Mouse (Mus musculus): ENCODE measurements around the gene Psg18.
"Not testable (repeated sequence)": the region's sequence is repeated elsewhere in the genome, so short reads cannot be mapped to it uniquely, and the experiment has no call there.

The Psg18 gene

DNA sequence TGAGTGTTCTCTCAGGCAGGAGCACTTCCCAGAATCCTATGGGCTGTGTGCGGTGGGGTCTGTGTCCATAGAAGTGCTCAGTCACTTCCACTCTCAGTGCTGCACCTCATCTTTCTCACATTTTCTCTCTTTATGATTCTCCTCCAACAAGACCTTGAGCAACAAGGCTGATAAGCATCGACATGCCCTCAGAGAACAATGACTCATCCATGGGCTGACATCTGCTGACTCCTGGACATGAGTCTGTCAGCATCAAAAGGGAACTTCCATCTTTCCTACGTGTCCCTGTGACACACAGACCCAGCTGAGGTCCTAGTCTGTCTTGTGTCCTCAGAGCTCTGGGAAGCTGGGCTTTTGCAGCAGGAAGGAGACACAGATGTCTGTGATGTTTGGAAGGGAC, at the start of gene Psg18:
Gene Psg18, minus strand, starts transcription at position 101 of the 400 bp plus-strand sequence.
- in situ Hi-C loops (cut with MboI; ENCODE audit: unreplicated experiment in 2 of 2), result not testable (repeated sequence)

GRCm38 (mm10) chr7:18403407-18403806, 48.6 kb upstream of the Psg18 start:
- in situ Hi-C loops (cut with MboI; ENCODE audit: unreplicated experiment in 2 of 2), result no loop called here

GRCm38 (mm10) chr7:18402527-18403237, 47.9 kb upstream of the Psg18 start:
- in situ Hi-C loops (cut with MboI; ENCODE audit: unreplicated experiment in 2 of 2), result no loop called here

DNA sequence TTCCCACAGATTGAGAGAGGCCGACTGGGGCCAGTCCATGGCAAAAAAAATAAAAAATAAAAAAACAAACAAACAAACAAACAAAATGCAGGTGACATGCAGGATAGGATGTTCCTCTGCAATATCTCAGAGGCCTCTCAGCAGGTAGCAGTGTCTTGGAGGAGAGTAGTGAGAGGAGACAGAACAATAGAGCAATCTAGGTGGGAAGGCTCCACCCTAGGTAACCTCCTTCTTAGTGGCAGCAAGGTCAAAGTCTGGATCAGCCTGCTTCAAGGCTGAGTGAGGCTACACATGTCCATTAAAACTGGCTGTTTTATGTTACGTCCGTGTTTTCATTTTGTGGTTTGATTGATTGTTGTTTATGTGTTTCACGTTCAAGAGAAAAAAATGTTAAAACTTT, 36.7 kb upstream of the Psg18 start:
- in situ Hi-C loops (cut with MboI; ENCODE audit: unreplicated experiment in 2 of 2), result not testable (repeated sequence)

DNA sequence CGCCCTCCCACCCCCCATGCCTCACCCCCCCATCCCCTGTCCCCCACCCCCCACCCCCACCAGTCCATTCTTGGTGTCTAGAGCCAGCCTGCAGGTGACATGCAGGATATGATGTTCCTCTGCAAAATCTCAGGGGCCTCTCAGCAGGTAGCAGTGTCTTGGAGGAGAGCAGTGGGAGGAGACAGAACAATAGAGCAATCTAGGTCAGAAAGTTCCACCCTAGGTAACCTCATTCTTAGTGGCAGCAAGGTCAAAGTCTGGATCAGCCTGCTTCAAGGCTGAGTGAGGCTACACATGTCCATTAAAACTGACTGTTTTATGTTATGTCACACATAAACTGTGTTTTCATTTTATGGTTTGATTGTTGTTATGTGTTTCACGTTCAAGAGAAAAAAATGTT, 23.5 kb upstream of the Psg18 start:
- in situ Hi-C loops (cut with MboI; ENCODE audit: unreplicated experiment in 2 of 2), result no loop called here

- in situ Hi-C loops (cut with MboI; ENCODE audit: unreplicated experiment in 2 of 2), result not testable (repeated sequence)
Measured at GRCm38 (mm10) chr7:18335411-18335810, 19.4 kb downstream of the Psg18 start.

Data from v-Abl transformed pro-B cells (cell line).